Mouse (Mus musculus) lung, postnatal 0 days (tissue): ENCODE data around the gene Gm42417. TPM values are rescaled to one million over a fixed set of nuclear protein-coding genes. Genes with fewer than 3 reads are reported as not detected.

Experiments used
- ATAC-seq: fragments of 200-750 bp; cut with Nextera tagmentation; 2 replicates; pipeline ENCODE4 v1.8.0; 2017; ENCODE audit warnings: moderate library complexity
- DNase-seq: peaks from one replicate; pipeline ENCODE4 v3.0.0-alpha.2; 2016; ENCODE audit warnings: low spot score
- H3K27ac ChIP-seq: fragments of 300-500 bp; sonication (generic); 2 replicates; pipeline ENCODE4 v1.5.1; 2014; ENCODE audit warnings: antibody characterized with exemption, mild to moderate bottlenecking, low read length, mixed read lengths
- H3K27me3 ChIP-seq: fragments of 300-500 bp; sonication (generic); replicated peaks from 2 replicates; pipeline ENCODE4 v1.6.1; 2014; ENCODE audit warnings: low read length, mixed read lengths; ENCODE audit not compliant: insufficient read depth
- H3K36me3 ChIP-seq: fragments of 300-500 bp; sonication (generic); 2 replicates; pipeline ENCODE4 v1.6.1; 2014; ENCODE audit warnings: low read length, mixed read lengths; ENCODE audit not compliant: insufficient read depth
- H3K4me1 ChIP-seq: fragments of 300-500 bp; sonication (generic); 2 replicates; pipeline ENCODE4 v1.6.1; 2014; ENCODE audit warnings: antibody characterized with exemption, low read depth, low read length, mixed read lengths; ENCODE audit not compliant: insufficient read depth
- H3K4me2 ChIP-seq: fragments of 300-500 bp; sonication (generic); replicated peaks from 2 replicates; pipeline ENCODE4 v1.6.1; 2014; ENCODE audit warnings: low read depth, mild to moderate bottlenecking, low read length, moderate library complexity, mixed read lengths
- H3K4me3 ChIP-seq: fragments of 300-500 bp; sonication (generic); 2 replicates; pipeline ENCODE4 v1.5.1; 2014; ENCODE audit warnings: low read depth, low read length
- H3K9ac ChIP-seq: fragments of 300-500 bp; sonication (generic); replicated peaks from 2 replicates; pipeline ENCODE4 v1.6.1; 2014; ENCODE audit warnings: low read depth, mild to moderate bottlenecking
- H3K9me3 ChIP-seq: fragments of 300-500 bp; sonication (generic); 2 replicates; pipeline ENCODE4 v1.6.1; 2016; ENCODE audit warnings: low read length, mixed read lengths
- CTCF ChIP-seq: IDR thresholded peaks from 2 replicates; pipeline ENCODE4 v1.5.1; 2016; ENCODE audit warnings: antibody characterized with exemption, mild to moderate bottlenecking
- EP300 ChIP-seq: IDR thresholded peaks from 2 replicates; pipeline ENCODE4 v1.6.1; 2016; ENCODE audit warnings: antibody characterized with exemption, mild to moderate bottlenecking, control low read depth
- WGBS: fragments of 180-500 bp; shearing (Covaris S2); extraction: QIAGEN DNeasy Blood & Tissue Kit; methylation state at CpG from one replicate; pipeline ENCODE4 v1.1.7; 2014; 5-methylcytosine and 5-hydroxymethylcytosine counted together
- microRNA-seq: library from miRNA; unstranded; fragments of <30 nt; microRNA quantifications from one replicate; pipeline ENCODE4, GENCODE M21; 2016
- polyA plus RNA-seq: library from polyadenylated mRNA; unstranded; fragments of >200 nt; fragmentation: Nextera tagmentation; extraction: Ambion mirVana; gene quantifications from 2 replicates; pipeline ENCODE4 v1.2.1, GENCODE M21; 2015

The Gm42417 gene
- polyA plus RNA-seq, 1 experiment from 2014 or later = 0.62 TPM

GRCm38 (mm10) chr1:36489661-36490060 is 49.6 kb downstream of the Gm42417 start:
- H3K36me3 ChIP-seq = no peaks in the 10 kb centered on the region
- no peak overlapping the region for H3K27ac ChIP-seq
- DNase-seq = no peak
- no peak overlapping the region for H3K9ac ChIP-seq
- 81% methylated on average over 6 of the region's 6 CpGs for WGBS
- no peaks in the 10 kb centered on the region for H3K4me1 ChIP-seq
- no peak overlapping the region for H3K4me3 ChIP-seq
- H3K4me2 ChIP-seq = no peak overlapping the region
- ATAC-seq = no peak
- H3K9me3 ChIP-seq = no peaks in the 10 kb centered on the region
- H3K27me3 ChIP-seq = no peaks in the 10 kb centered on the region
- no peak for TF ChIP-seq CTCF
- TF ChIP-seq EP300 = no peak

- WGBS = 88% methylated on average over 9 of the region's 9 CpGs
- H3K4me3 ChIP-seq = no peak overlapping the region
- H3K4me2 ChIP-seq = no peak overlapping the region
- no peaks in the 10 kb centered on the region for H3K9me3 ChIP-seq
- no peaks in the 10 kb centered on the region for H3K36me3 ChIP-seq
- no peaks in the 10 kb centered on the region for H3K27me3 ChIP-seq
- no peaks in the 10 kb centered on the region for H3K4me1 ChIP-seq
- no peak for TF ChIP-seq CTCF
- TF ChIP-seq EP300 = no peak
- no peak for DNase-seq
- ATAC-seq = no peak
- no peak overlapping the region for H3K9ac ChIP-seq
- no peak overlapping the region for H3K27ac ChIP-seq
These were observed 52.1 kb downstream of the Gm42417 start for GRCm38 (mm10) chr1:36487111-36487510.

- peak; percentile 46 for DNase-seq
- Histone ChIP-seq H3K9me3 (no peaks in the 10 kb centered on the region), H3K4me3 (no peak overlapping the region), H3K27me3 (no peaks in the 10 kb centered on the region), H3K4me2 (no peak overlapping the region), H3K4me1 (no peaks in the 10 kb centered on the region), H3K27ac (no peak overlapping the region), H3K9ac (no peak overlapping the region), H3K36me3 (no peaks in the 10 kb centered on the region)
- no peak for ATAC-seq
- TF ChIP-seq CTCF (no peak), EP300 (no peak)
- 41% methylated on average over 7 of the region's 7 CpGs for WGBS
These were observed 54.1 kb downstream of the Gm42417 start for GRCm38 (mm10) chr1:36485080-36485479.

GRCm38 (mm10) chr1:36483825-36484224 is 55.4 kb downstream of the Gm42417 start:
- ATAC-seq = no peak
- H3K9ac ChIP-seq = no peak overlapping the region
- H3K4me2 ChIP-seq = no peak overlapping the region
- H3K27me3 ChIP-seq = no peaks in the 10 kb centered on the region
- 69% methylated on average over 4 of the region's 4 CpGs for WGBS
- H3K27ac ChIP-seq = no peak overlapping the region
- H3K4me3 ChIP-seq = no peak overlapping the region
- no peaks in the 10 kb centered on the region for H3K9me3 ChIP-seq
- H3K4me1 ChIP-seq = no peaks in the 10 kb centered on the region
- H3K36me3 ChIP-seq = no peaks in the 10 kb centered on the region
- TF ChIP-seq CTCF (no peak), EP300 (no peak)
- no peak for DNase-seq

Small RNAs within 50 kb of the gene (microRNA-seq; reads per million reads assigned to microRNA genes)
- gene Gm47280 = not detected

Other genes with a start within 250 kb of the Gm42417 start
- 14.9 and 15.3 TPM in 2 replicates for gene Arid5a, start 231.7 kb downstream of the Gm42417 start, polyA plus RNA-seq
- gene Kansl3, start 170.2 kb downstream of the Gm42417 start, polyA plus RNA-seq = 21.3 and 23.5 TPM in 2 replicates
- 0.18 and 0.26 TPM in 2 replicates for gene Fer1l5, start 167.1 kb downstream of the Gm42417 start, polyA plus RNA-seq
- gene Lman2l, start 94.2 kb downstream of the Gm42417 start, polyA plus RNA-seq = 15.9 and 25.1 TPM in 2 replicates
- 8.7 and 9.3 TPM in 2 replicates for gene Cnnm4, start 67.8 kb downstream of the Gm42417 start, polyA plus RNA-seq
- gene Cnnm3, start 27.6 kb downstream of the Gm42417 start, polyA plus RNA-seq = 3.3 TPM in 2 replicates
- gene Ankrd23, start 2.5 kb downstream of the Gm42417 start, polyA plus RNA-seq = 6.2 and 10.5 TPM in 2 replicates
- gene Ankrd39, start 8.0 kb upstream of the Gm42417 start, polyA plus RNA-seq = 19.4 and 23.1 TPM in 2 replicates
- gene Sema4c, start 18.9 kb upstream of the Gm42417 start, polyA plus RNA-seq = 11.7 and 15.0 TPM in 2 replicates
- gene Fam178b, start 143.8 kb upstream of the Gm42417 start, polyA plus RNA-seq = 4.7 and 5.1 TPM in 2 replicates
- 408 and 474 TPM in 2 replicates for gene Cox5b, start 152.0 kb upstream of the Gm42417 start, polyA plus RNA-seq
- gene 4933424G06Rik, start 170.7 kb upstream of the Gm42417 start, polyA plus RNA-seq = 0.11 TPM in 1 of 2 replicates, not detected in the other
- gene Actr1b, start 175.0 kb upstream of the Gm42417 start, polyA plus RNA-seq = 68.2 and 75.8 TPM in 2 replicates
- 4.3 and 5.2 TPM in 2 replicates for gene Zap70, start 222.4 kb upstream of the Gm42417 start, polyA plus RNA-seq